Mouse (Mus musculus) hindbrain, embryonic 16.5 days (tissue): Measurements from ENCODE around the gene Zfp653. TPM values are rescaled to one million over a fixed set of nuclear protein-coding genes. Genes with fewer than 3 reads are reported as not detected.

Source experiments
- ATAC-seq: fragments of 200-750 bp; cut with Nextera tagmentation; 2 replicates; pipeline ENCODE4 v1.8.0; 2017; ENCODE audit warnings: moderate TSS enrichment, moderate library complexity
- H3K27ac ChIP-seq: fragments of 300-500 bp; sonication (generic); 2 replicates; pipeline ENCODE4 v1.5.1; 2014; ENCODE audit warnings: low read depth, mild to moderate bottlenecking, control low read depth, low read length, moderate library complexity
- H3K27me3 ChIP-seq: fragments of 300-500 bp; sonication (generic); replicated peaks from 2 replicates; pipeline ENCODE4 v1.6.1; 2014; ENCODE audit warnings: low read length; ENCODE audit not compliant: control insufficient read depth, insufficient read depth
- H3K36me3 ChIP-seq: fragments of 300-500 bp; sonication (generic); 2 replicates; pipeline ENCODE4 v1.6.1; 2014; ENCODE audit warnings: mild to moderate bottlenecking, low read length, moderate library complexity, mixed read lengths; ENCODE audit not compliant: control insufficient read depth, insufficient read depth
- H3K4me1 ChIP-seq: fragments of 300-500 bp; sonication (generic); 2 replicates; pipeline ENCODE4 v1.6.1; 2014; ENCODE audit warnings: low read depth, low read length; ENCODE audit not compliant: control insufficient read depth, insufficient read depth
- H3K4me2 ChIP-seq: fragments of 300-500 bp; sonication (generic); 2 replicates; pipeline ENCODE4 v1.6.1; 2014; ENCODE audit warnings: mild to moderate bottlenecking, low read length, control low read depth, moderate library complexity
- H3K4me3 ChIP-seq: fragments of 300-500 bp; sonication (generic); 2 replicates; pipeline ENCODE4 v1.5.1; 2014; ENCODE audit warnings: mild to moderate bottlenecking, low read length, control low read depth, moderate library complexity
- H3K9ac ChIP-seq: fragments of 300-500 bp; sonication (generic); 2 replicates; pipeline ENCODE4 v1.6.1; 2014; ENCODE audit warnings: low read depth, mild to moderate bottlenecking, control low read depth, low read length, moderate library complexity
- H3K9me3 ChIP-seq: fragments of 300-500 bp; sonication (generic); 2 replicates; pipeline ENCODE4 v1.6.1; 2014; ENCODE audit warnings: mild to moderate bottlenecking, low read length, moderate library complexity; ENCODE audit not compliant: control insufficient read depth
- WGBS: fragments of 180-500 bp; shearing (Covaris S2); extraction: QIAGEN DNeasy Blood & Tissue Kit; methylation state at CpG from one replicate; pipeline ENCODE4 v1.1.7; 2014; 5-methylcytosine and 5-hydroxymethylcytosine counted together
- polyA plus RNA-seq: library from polyadenylated mRNA; unstranded; fragments of >200 nt; fragmentation: Nextera tagmentation; extraction: Ambion mirVana; gene quantifications from 2 replicates; pipeline ENCODE4 v1.2.1, GENCODE M21; 2015

Zfp653 gene
- polyA plus RNA-seq, 1 experiment from 2014 or later, result 16.6 TPM

GRCm38 (mm10) chr9:22098993-22099696 lies 28.0 kb upstream of the Zfp653 start, which contains the start of gene Cnn1:
TSS of gene Cnn1 (plus strand) at chr9:22099216.
- Histone ChIP-seq H3K9me3 (no peaks in the 10 kb centered on the region), H3K4me3 (no peak within 1 kb of the TSS), H3K9ac (no peak within 1 kb of the TSS), H3K27me3 (peaks cover 24% of the 10 kb centered on the region), H3K4me2 (no peak within 1 kb of the TSS), H3K4me1 (peaks cover 4% of the 10 kb centered on the region), H3K27ac (no peak within 1 kb of the TSS), H3K36me3 (no peaks in the 10 kb centered on the region)
- WGBS, result 11% methylated on average over 14 of the region's 14 CpGs
- ATAC-seq, result no peak

GRCm38 (mm10) chr9:22095854-22096307 lies 24.7 kb upstream of the Zfp653 start:
- no peak overlapping the region for H3K27ac ChIP-seq
- peak overlapping the region; percentile 58 for H3K4me2 ChIP-seq
- H3K36me3 ChIP-seq, result no peaks in the 10 kb centered on the region
- 3% methylated on average over 24 of the region's 24 CpGs for WGBS
- H3K9me3 ChIP-seq, result no peaks in the 10 kb centered on the region
- H3K4me1 ChIP-seq, result peaks cover 4% of the 10 kb centered on the region
- peaks cover 21% of the 10 kb centered on the region for H3K27me3 ChIP-seq
- peak overlapping the region; percentile 61 for H3K9ac ChIP-seq
- peak overlapping the region; percentile 39 for H3K4me3 ChIP-seq
- ATAC-seq, result peak; percentile 76

DNA sequence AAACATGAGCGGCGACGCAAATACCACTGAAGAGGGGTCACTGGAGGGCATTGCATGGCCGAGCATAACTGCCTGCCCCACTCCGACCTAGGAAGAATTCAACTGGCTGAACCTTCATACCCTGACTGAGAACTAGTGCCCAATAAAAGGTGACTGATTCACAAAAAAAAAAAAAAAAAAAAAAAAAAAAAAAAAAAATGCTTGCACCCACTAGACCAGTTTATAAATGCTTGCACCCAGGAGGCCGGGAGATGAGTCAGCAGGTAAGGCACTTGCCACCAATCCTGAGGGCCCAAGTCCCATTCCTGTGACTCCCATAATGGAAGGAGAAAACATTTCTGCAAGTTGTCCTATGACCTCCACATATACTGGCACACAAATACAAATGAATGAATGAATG lies 21.6 kb upstream of the Zfp653 start:
- no peak for ATAC-seq
- 91% methylated on average over 6 of the region's 6 CpGs for WGBS
- Histone ChIP-seq H3K27me3 (no peaks in the 10 kb centered on the region; the same call in 1 of the 2 replicates), H3K9ac (no peak overlapping the region), H3K4me2 (no peak overlapping the region), H3K4me3 (no peak overlapping the region), H3K9me3 (no peaks in the 10 kb centered on the region), H3K27ac (no peak overlapping the region), H3K4me1 (peaks cover 4% of the 10 kb centered on the region), H3K36me3 (no peaks in the 10 kb centered on the region)

- ATAC-seq, result no peak
- H3K9ac ChIP-seq, result no peak overlapping the region
These were observed 18.8 kb upstream of the Zfp653 start for GRCm38 (mm10) chr9:22089986-22090385.

GRCm38 (mm10) chr9:22089281-22089680 lies 18.1 kb upstream of the Zfp653 start:
- no peak overlapping the region for H3K4me2 ChIP-seq
- H3K27me3 ChIP-seq, result no peaks in the 10 kb centered on the region
- H3K36me3 ChIP-seq, result no peaks in the 10 kb centered on the region
- H3K4me1 ChIP-seq, result peaks cover 9% of the 10 kb centered on the region
- H3K9ac ChIP-seq, result no peak overlapping the region
- no peak overlapping the region for H3K27ac ChIP-seq
- WGBS, result 99% methylated on average over 7 of the region's 7 CpGs
- no peak overlapping the region for H3K4me3 ChIP-seq
- no peaks in the 10 kb centered on the region for H3K9me3 ChIP-seq
- ATAC-seq, result no peak

More at GRCm38 (mm10) chr9:22089986-22090385, 18.8 kb upstream of the Zfp653 start:
- H3K36me3 ChIP-seq, result no peaks in the 10 kb centered on the region
- no peak overlapping the region for H3K4me2 ChIP-seq
- H3K4me1 ChIP-seq, result peaks cover 5% of the 10 kb centered on the region
- WGBS, result 83% methylated on average over 7 of the region's 7 CpGs
- no peak overlapping the region for H3K27ac ChIP-seq
- no peaks in the 10 kb centered on the region for H3K9me3 ChIP-seq
- no peaks in the 10 kb centered on the region for H3K27me3 ChIP-seq
- no peak overlapping the region for H3K4me3 ChIP-seq

DNA sequence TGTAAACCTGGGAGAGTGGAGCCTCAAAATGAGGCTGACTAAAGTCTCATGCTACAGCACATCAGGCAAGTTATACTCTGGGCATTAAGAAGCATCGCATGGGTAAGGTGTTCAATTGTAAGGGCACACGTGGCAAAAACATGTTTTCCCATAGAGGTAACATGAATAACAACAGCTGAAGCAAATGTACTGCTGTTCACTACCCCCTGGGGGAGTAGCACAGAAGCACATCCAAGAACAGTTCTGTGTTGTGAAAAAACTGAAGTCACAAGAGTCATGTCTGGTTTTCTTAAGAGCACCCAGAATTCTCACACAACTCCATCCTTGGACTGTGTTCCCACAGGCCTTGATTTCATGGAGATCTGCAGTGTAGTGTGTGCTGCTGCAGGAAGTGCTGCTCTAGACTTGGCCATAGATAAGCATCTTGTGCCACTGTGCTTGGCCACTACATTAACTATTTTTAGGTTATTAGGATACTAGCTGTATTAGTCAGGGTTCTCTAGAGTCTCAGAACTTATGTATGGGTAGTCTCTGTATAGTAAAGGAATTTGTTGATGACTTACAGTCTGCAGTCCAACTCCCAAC lies 15.9 kb upstream of the Zfp653 start:
- Histone ChIP-seq H3K36me3 (no peaks in the 10 kb centered on the region), H3K4me2 (no peak overlapping the region), H3K9me3 (no peaks in the 10 kb centered on the region), H3K9ac (no peak overlapping the region), H3K27me3 (no peaks in the 10 kb centered on the region), H3K4me1 (peaks cover 9% of the 10 kb centered on the region), H3K4me3 (no peak overlapping the region), H3K27ac (no peak overlapping the region)
- WGBS, result 75% methylated on average over 2 of the region's 2 CpGs
- no peak for ATAC-seq

- H3K27ac ChIP-seq, result no peak overlapping the region
- H3K4me3 ChIP-seq, result peak overlapping the region; percentile 82
- H3K36me3 ChIP-seq, result no peaks in the 10 kb centered on the region
- H3K4me1 ChIP-seq, result peaks cover 9% of the 10 kb centered on the region
- ATAC-seq, result no peak
- no peaks in the 10 kb centered on the region for H3K27me3 ChIP-seq
- H3K9ac ChIP-seq, result peak overlapping the region; percentile 80
- no peaks in the 10 kb centered on the region for H3K9me3 ChIP-seq
- 78% methylated on average over 6 of the region's 6 CpGs for WGBS
- peak overlapping the region; percentile 68 for H3K4me2 ChIP-seq
These were observed 14.8 kb upstream of the Zfp653 start for GRCm38 (mm10) chr9:22086012-22086411.

DNA sequence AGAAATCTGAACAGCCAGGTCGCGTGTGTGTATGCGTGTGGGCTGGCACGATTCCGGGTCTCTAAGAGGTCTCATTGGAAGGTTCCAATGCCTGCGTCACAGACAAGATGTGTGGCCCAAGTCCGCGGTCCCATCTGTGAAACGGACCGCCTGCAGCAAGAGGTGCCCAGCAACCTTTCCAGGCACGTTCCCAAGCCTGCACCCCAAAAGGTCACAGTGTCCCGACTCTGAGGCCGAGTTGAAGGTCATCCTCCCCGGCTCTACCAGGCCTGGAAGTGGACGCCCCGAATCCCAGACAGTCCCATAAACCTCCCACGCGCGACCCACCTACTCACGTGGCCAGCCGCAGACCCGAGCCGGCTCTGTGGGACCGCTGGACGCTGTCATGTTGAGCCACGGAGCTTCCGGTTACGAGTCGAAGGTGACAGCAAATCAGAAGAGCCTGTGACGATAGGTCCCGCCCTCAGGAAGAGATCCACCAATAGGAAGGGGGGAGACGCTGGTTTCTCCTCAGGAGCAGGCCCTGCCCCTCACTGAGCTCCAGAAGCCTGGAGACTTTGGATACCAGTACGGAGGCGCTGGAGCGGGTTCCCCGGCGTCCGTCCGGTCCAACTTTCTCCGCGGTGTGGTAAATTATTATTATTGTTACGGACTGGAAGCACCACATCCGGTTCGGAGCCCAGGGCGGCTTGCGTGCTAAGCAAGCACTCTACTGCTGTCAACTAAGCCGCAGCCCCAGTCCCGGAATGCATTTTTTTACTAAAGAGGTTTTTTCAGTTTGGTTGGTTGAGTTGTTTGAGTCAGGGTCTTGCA lies 14.1 kb upstream of the Zfp653 start, which contains the start of gene Ecsit:
Gene Ecsit (minus strand): TSS at position 417 of the 813 bp plus-strand sequence.
- peak; percentile 99 for ATAC-seq
- H3K9ac ChIP-seq, result peak within 1 kb of the TSS; percentile 80
- under 1% methylated on average over 48 of the region's 48 CpGs for WGBS
- H3K4me1 ChIP-seq, result peaks cover 9% of the 10 kb centered on the region
- peak within 1 kb of the TSS; percentile 77 for H3K27ac ChIP-seq
- peak within 1 kb of the TSS; percentile 82 for H3K4me3 ChIP-seq
- H3K27me3 ChIP-seq, result no peaks in the 10 kb centered on the region
- H3K4me2 ChIP-seq, result peak within 1 kb of the TSS; percentile 76
- H3K9me3 ChIP-seq, result no peaks in the 10 kb centered on the region
- no peaks in the 10 kb centered on the region for H3K36me3 ChIP-seq

GRCm38 (mm10) chr9:22084667-22085021 lies 13.5 kb upstream of the Zfp653 start:
- no peaks in the 10 kb centered on the region for H3K9me3 ChIP-seq
- H3K4me1 ChIP-seq, result peaks cover 9% of the 10 kb centered on the region
- no peak for ATAC-seq
- H3K27me3 ChIP-seq, result no peaks in the 10 kb centered on the region
- peak overlapping the region; percentile 73 for H3K27ac ChIP-seq
- 0 out of 2 replicates have a peak, but pooled peaks cover 2% of the 10 kb centered on the region for H3K36me3 ChIP-seq
- H3K9ac ChIP-seq, result peak overlapping the region; percentile 80
- H3K4me2 ChIP-seq, result peak overlapping the region; percentile 76
- peak overlapping the region; percentile 82 for H3K4me3 ChIP-seq
- 31% methylated on average over 4 of the region's 4 CpGs for WGBS
